Mouse (Mus musculus) cerebral cortex, adult 2 months (tissue): ENCODE data around the gene H2afj.

ENCODE experiments used
- WGBS: fragments of 180-500 bp; shearing (Covaris S2); methylation state at CpG from one replicate; pipeline ENCODE4 v1.1.7; 2018; 5-methylcytosine and 5-hydroxymethylcytosine counted together

The H2afj gene

DNA sequence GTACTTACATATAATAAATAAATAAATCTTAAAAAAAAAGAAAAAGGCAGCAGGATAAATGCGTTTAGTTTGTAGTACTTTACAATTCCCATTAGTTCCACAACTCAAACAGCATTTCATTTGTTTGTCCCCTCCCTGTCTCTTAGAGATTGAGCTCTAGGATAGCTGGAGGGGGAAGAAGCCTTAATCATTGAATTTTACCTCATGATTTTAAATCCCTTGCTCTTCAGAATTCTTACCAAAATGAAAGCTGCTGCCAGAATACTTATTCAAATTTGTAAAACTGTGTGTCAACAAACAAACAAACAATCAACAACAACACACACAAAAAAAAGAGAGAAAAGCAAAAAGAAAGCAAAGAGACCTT is 2.7 kb upstream of the H2afj start:
- 60% methylated on average over 1 of the region's 1 CpGs for WGBS

DNA sequence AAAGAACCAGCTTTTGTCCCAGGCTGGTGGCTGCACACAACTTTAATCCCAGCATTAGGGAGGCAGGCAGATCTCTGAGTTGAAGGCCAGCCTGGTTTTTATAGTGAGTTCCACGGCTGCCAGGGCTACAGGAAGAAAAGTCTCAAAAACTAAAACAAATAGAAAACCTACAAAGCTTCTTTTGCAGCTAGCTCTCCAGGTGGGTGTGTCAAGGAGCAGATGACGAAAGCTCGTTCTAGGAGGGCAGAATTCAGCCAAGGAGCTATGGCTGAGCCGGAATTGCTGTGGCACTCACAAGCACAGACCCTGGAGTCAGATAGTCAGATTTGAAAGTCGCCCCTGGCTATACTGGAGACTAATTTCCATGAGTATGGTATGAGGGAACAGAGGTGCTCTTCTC is 1.2 kb upstream of the H2afj start:
- 76% methylated on average over 5 of the region's 5 CpGs for WGBS

DNA sequence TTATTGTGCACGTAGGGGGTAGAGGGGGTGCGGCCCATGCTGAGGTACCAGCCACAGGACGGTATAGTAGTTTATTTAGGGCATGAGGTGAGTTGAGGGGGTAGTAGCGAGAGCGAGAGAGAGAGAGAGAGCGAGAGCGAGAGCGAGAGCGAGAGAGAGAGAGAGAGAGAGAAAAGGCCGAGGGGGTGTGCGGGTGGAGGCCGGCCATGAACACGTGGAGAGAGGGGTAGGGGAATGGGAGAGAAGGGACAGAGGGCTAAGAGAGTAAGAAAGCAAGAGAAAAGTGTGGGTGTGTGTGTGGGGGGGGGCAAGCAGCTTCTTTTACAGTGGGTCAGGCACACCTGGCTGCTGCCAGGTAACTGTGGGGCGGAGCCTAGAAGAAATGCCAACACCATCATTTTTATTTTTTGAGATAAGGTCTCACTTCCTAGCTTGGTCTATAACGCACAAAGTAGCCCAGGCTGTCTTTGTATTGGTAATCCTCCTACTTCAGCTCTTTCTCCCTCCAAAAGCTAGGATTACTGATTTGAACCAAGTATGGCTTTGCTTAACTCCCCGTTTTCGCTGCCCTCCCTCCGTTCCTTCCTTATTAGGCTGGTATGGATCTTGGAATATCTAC is 540 bp upstream of the H2afj start:
- 40% methylated on average over 18 of the region's 18 CpGs for WGBS

DNA sequence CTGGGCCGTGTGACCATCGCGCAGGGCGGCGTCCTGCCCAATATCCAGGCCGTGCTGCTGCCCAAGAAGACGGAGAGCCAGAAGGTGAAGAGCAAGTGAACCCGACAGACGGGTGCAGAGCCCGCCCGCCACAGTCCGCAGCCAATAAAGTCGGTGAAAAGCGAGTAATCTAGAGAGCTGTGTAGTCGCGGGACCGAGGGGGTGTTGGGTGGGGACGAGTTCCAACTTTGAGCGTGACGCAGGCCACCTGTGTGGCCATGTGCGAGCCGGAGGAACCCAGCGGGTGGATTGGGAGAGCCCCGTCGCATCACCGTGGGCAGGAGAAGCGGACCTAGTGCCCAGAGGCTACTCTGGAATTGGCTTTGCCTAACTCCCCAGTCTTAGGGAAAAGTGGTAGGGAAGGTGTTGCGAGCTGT is 595 bp downstream of the H2afj start:
- under 1% methylated on average over 28 of the region's 28 CpGs for WGBS

DNA sequence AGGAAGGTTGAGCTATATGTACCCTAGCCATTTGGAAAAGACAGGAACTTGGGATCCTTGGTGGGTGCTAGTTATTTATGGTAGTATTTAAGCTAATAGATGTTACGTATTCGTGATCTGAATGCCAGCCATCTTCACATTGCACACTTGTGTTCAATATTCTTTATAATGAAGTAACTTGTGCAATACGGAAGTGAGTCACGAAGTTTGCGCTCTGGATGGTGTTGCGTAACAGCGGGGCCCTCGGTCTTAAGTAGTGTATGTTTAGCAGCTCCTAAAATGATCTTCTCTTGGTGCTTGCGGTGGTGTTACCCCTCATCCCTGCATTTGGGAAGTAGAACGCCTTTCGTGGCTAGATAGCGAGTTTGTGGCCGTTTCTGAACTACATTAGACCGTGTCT is 1.0 kb downstream of the H2afj start:
- 15% methylated on average over 14 of the region's 14 CpGs for WGBS

DNA sequence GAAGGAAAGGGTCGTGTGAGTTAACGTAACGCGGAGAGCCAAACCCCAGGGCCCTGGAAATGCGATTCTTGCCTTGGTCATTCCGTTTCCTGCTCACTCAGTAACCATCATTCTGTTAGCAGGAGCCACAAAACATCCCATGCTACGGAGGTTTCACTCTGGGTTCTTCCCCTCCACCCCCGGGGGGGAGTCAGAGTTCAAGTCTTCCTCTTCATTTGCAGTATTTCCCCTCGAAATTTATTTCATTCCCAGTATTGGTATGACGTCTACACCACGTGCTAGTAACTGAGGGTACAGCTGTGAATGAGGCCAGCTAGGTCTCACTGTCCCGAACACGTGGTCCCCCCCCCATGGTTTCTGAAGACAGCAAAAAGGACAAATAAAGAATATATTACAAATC is 1.6 kb downstream of the H2afj start:
- 76% methylated on average over 13 of the region's 13 CpGs for WGBS

DNA sequence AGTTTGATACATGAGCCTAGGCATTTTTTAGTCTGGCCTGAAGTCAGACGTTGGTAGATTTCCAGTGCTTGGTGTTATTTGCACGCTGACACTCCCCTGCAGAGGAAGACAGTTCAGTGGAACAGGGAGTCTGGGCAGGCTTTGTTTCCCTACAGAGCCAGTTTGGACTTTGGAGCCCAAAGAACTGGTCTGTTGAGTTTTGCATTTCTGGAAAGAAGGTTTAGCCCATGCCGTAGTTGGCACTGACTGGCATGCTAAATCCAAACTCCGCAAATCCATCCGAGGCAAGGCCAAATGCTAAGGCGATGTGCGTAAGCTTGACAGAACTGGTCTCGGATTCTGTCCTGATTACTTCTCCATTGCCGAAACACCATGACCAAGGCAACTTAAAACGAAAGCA is 3.2 kb downstream of the H2afj start:
- WGBS, result 72% methylated on average over 10 of the region's 10 CpGs

DNA sequence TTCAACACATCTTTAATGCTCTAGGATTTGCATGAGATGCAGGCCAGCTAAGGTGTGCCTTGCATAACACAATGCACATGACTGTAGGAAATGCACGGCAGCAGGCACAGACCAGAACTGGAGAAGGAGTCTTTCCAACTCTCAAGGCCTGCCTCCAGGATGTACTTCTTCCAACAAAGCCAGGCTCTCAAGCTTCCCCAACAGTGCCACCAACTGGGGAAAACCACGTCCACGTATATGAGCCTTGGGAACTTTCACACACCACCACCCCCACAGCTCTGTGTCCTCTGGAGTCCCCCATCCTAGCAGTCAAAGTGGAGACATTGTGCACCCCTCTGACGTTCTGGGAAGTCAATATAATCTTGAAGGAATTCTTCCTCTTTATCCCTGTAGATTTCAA is 5.1 kb downstream of the H2afj start:
- WGBS, result 20% methylated on average over 4 of the region's 4 CpGs

DNA sequence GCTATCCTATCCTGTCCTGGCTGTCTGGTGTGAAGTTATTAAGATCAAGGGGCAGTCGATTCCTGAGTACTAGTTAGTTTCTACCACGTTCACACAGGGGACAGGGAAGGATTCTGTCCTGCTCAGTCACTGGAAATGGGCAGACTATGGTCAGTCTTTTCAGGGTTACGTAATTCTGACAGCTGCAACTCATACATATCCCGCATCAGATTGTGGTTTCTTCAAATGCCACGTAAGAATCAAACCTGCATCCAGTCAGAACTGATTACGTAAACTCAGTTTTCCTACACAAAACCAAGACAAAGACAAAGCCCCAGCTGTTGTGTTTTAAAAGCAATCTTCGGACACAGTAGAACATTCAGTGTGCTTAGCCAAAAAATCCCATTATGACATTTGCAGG is 7.3 kb downstream of the H2afj start:
- 80% methylated on average over 7 of the region's 7 CpGs for WGBS

DNA sequence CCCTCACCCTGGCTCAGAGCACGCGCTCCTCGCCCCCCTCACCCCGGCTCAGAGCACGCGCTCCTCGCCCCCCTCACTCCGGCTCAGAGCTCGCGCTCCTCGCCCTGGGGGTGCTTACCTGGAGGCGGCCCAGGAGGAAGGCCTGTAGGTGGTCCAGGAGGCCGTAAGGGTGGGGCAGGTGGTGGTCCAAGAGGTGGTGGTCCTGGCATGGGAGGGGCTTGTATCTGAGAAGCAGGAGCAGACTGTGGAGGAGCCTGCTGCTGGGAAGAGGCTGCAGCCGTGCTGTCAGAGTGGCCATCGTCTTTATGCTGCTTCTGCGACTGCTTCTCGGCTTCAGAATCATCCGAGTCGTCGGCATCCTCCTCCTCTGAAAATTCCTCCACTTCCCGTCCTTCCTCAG is 8.8 kb downstream of the H2afj start:
- 59% methylated on average over 21 of the region's 21 CpGs for WGBS

DNA sequence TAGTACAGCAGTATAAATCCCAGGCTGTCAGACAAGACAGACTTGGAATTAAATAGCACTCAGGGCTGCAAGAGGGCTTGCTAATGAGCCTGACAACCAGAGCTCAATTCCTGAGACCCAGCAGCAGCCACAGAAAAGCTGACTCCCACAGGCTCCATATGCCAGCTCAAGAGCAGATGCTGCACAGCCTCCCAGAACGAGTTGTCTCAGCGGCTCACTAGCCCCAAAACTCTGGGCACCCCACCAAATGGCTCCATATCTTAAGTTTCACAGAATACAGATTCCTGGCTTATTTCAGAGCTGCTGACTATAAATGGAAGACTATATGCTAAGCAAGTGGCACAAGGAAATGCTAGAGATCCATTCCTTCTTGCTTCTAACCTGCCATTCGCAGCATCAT is 9.5 kb downstream of the H2afj start:
- 51% methylated on average over 3 of the region's 3 CpGs for WGBS

DNA sequence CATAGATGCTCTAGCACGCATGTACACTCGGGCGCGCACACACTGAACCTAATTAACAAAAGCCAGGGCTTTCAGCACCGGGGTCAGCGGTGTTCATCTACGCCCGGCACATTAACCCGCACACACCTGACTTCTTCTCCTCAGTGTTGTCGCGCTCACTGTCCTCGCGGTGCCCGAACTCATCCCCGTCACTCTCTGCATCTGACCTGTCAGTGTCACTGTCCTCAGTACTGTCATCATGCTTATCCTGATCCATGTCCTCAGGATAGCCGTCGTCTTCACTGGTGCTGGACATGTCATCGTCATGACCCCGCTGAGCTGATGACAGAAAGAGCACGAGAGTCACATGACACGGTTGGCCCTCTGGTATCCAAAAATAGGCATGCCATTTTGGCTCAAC is 12.3 kb downstream of the H2afj start:
- WGBS, result 94% methylated on average over 21 of the region's 21 CpGs

DNA sequence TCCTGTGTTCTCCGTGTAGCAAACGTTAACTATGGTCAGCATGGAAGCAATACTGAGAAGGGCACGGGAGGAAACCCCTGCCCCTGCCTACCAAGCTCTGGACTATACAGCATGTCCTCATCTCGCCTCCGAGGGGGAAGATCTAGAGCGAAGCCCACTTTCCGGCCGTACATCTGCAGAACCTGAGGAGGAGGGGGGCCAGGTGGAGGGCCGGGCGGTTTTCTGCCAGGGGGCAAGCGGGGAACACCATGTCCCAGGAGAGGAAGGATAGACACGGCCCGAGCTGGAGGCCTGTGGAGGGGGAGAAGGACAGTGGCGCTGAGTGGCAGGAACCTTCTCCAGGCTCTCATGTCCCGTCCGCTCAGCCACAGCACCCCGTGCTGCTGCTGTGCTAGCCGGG is 13.0 kb downstream of the H2afj start:
- WGBS, result 92% methylated on average over 18 of the region's 18 CpGs

DNA sequence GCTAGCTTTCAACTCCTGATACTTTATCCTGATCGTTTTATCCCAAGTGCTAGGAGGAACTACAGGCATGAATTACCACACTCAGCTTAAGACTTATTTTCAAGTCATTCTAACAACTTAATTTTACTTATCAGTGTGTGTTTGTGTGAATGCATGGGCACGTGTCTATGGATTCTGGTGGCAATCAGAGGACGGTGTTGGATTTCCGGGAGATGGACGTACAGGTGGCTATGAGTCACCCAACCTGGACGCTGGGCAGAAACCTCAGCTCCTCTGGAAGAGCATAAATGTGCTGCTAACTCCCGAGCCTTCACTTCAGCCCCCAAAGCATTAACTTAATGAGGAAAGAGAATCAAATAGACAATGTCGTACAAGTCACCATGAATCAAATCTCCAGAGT is 16.9 kb downstream of the H2afj start:
- WGBS, result 84% methylated on average over 8 of the region's 8 CpGs

DNA sequence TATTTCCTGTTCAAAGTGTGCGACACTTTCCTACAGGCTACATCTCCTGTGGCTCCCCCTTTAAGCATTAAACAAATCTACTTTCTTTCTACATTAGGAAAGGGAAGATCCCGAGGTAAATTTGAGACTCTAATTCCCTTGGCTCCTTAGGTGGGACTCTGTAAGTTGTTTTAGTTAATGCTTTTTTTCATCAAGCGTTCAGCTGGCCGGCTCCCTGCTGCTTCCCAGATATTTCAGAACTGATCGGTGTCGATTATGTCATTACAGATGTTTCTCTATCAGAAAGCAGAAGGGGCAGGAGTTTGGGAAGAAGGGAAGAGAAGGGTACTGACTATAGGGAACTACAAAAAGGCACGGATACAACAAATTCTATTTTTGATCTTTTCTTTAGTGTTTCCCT is 19.1 kb downstream of the H2afj start:
- whole genome bisulfite sequencing, result 11% methylated on average over 7 of the region's 7 CpGs

DNA sequence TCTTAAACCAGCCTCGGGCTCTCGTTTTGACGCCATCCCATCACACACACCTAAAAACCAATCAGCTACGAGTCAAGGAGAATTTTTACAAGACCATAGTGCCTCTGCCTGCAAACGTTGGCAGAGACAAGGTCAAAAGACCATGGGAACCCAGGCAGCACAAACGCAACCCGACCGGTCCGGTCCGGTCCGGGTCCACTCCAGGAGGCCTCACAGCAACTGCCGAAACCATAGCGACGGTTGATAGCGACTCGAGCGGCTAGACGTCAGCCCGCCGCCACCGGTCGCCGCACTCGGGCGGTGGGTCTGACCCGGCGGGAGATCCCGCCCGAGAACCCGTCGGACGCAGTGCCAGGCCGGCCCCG is 19.5 kb downstream of the H2afj start, which contains the start of gene BC049715:
TSS of gene BC049715 (plus strand) at position 111 of the 365 bp plus-strand sequence.
- WGBS, result 0% methylated on average over 34 of the region's 34 CpGs

DNA sequence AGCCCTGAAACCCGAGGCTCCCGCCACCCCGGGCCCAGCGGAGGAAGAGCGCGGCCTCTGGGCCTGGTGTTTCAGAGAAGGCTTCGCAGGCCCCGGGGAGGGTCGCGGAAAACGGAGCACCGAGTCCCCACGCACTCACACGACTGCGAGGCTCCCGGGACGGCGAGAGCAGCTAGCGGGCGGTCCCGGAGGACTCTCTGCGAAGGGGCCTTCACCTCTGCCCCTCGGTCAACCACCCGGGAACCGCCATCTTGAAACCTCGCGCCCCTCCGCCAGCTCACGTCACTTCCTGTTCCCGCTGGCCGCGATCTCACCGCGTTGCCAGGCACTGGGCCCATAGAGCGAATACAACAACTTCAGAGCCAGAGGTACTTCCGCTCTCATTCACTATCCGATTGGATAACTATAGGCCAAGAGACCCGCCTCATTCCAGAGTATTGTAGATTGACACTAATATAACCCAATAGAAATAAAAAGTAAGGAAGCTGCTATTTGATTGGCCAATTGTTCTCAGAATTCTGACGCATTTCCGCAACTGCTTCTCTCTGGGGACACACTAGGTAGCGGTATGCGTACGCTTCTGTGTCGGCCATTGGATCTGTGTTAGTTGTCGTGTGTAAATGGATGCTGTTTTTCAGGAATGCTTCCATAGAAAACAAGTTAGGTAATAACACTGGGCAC is 20.0 kb downstream of the H2afj start, which contains the start of gene Wbp11:
TSS of gene Wbp11 (minus strand) at position 353 of the 681 bp plus-strand sequence.
- whole genome bisulfite sequencing, result under 1% methylated on average over 45 of the region's 45 CpGs

DNA sequence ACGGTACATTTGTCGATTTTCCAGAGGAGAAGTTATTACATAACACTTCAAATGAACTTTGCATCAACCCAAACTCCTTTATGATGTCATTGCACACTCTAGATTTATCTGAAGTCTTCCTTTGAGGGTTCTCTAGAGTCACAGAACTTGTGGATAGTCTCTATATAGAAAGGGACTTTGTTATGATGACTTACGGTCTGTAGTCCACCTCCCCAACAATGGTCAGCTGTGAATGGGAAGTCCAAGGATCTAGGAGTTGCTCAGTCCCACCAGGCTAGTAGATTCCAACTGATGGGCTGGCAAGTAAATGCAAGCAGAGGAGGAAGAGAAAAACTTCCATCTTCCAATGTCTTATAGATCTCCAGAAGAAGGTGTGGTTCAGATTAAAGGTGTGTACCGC is 20.6 kb downstream of the H2afj start:
- 30% methylated on average over 4 of the region's 4 CpGs for WGBS

DNA sequence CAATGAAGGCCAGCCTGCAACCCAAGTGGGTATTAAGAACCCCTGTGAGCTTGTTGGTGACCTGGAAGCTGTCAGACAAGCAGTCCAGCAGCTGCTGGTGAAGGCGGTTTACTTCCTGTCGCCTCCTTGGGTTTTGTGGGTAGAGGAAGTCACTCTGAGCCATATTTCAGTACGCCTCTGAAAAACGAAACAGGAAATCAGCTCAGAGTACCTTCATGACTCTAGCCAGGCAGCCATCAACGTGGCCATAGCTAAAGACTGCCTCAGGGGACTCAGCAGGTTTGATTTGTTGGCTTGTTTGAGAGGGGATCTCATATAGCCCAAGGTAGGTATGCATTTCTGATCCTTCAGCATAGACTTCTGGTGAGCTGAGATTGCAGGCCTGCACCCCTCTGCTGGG is 23.7 kb downstream of the H2afj start:
- 77% methylated on average over 5 of the region's 5 CpGs for WGBS

DNA sequence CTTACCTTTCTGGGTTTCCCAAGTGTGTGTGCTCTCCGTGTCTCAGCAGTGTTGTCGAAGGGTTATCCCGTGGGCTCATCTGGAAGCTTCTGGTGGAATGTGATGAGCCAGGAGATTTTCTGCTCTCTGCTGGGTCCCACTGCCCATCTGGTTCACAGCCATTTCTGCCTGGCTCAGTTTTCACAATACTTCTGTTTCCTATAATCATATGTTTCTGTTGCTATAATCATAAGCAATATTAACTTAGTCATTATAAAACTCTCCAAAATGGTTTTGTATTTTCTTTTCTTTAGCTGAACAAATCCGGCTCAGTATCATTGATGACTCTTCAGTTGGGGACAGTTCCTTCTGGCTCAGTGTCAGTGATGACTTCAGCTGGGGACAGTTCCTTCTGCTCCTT is 27.3 kb downstream of the H2afj start, which contains the start of gene Smco3:
TSS of gene Smco3 (minus strand) at position 101 of the 400 bp plus-strand sequence.
- WGBS, result 42% methylated on average over 4 of the region's 4 CpGs

DNA sequence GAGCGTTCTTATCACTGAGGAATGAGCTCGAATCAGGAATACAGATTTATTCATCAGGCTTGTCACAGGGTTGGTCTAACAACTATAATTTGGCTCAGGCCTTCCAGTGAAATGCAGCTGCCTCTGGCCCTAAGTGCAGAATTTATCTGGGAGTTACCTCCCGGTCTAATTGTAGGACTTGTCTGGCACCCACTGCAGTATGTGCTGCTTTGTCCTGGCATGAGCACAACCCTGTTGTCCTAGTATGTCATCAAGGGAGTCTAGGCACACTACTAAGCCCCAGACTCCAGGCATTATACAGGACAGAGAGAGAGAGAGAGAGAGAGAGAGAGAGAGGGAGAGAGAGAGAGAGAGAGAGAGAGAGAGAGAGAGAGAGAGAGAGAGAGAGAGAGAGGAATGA is 29.3 kb downstream of the H2afj start:
- 73% methylated on average over 3 of the region's 3 CpGs for WGBS

DNA sequence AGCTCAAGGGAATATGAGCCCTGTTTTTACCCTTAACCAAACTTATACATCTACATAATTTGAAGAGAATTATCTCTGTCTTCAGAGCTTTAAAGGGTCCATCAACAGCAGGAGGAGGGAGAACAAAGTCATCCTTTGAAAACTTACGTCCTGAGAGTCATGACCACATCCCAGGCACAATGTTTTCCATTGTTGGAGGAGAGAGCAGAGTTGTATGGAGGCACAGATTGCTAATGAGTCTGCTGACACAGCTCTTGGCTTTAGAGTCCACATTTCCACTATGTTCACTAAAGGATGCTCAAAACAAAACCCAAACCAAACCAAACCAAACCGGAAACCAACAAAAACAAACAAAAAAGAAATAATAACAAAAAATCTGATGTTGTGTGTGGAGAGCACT is 36.9 kb downstream of the H2afj start:
- 54% methylated on average over 2 of the region's 2 CpGs for WGBS

DNA sequence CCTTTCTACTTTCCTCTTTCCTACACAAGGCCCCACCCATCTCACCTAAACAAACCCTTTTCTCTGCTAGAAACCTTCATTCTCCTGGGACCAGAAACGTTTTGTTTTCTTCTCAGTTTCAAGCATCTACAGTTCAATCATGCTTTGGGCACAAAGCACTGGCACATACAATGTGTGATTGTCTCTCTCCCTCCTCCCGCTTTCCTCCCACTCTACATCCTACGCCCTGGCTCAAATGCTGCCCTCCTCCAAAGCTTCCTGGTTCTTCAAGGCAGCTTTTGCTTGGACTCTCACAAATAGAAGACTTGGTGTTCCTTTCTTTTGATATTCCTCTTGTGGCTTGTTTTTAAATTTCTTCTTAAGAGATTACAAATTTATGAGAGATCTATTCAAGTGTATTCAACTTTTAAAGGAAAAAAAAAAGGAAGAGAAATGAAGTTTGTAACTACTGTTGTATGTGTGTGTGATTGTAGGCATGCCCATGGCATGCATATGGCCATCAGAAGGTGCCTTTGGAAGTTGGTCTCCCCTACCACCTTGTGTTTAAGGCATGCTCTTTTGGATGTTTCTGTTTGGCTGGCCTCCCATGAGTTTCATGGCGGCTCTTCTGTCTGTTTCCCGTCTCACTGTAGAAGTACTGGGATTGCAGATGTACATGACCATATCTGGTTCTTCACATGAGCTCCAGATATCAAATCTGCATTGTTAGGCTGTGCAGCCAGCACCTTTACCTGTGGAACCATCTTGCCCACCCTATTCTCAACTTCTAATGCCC is 37.8 kb downstream of the H2afj start:
- 59% methylated on average over 5 of the region's 5 CpGs for WGBS
